Mouse (Mus musculus) inflammation-experienced regulatory T-cells, adult 6 months (primary cell): Measurements from ENCODE around the gene Fbxl19. TPM values are rescaled to one million over a fixed set of nuclear protein-coding genes. Genes with fewer than 3 reads are reported as not detected.
A peak's percentile ranks its signal among the peaks of the same experiment; 100 is the strongest.
"Not testable (repeated sequence)": the region's sequence is repeated elsewhere in the genome, so short reads cannot be mapped to it uniquely, and the experiment has no call there.

Experiments
- ATAC-seq: one replicate; pipeline ENCODE4 v1.8.0; 2017
- polyA plus RNA-seq, 3 experiments: library from polyadenylated mRNA; unstranded; fragments of 100-300 nt; shearing (Covaris generic); gene quantifications; one replicate each; pipeline ENCODE4 v1.2.1; 2017

The Fbxl19 gene
- polyA plus RNA-seq, 3 experiments from 2014 or later = 0.31 to 0.87 (median 0.84) TPM

DNA sequence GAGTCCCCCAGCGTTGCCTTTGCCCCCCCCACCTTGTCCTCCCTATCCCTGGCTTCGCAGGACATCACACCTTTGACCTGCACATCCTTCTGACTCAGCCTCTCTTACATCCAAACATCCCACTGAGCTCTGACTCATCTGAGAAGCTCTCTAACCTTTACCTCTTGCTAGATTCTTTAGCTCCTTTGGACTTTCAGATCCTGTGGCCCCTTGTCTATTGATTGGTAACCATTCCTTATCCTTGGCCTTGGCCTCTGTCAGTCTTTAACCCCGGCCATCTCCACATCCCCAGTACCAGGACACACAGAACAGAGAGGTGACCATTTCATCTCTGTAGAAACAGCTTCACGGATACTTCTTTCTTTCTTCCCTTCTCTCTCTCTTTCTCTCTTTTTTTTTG lies 14.2 kb upstream of the Fbxl19 start:
- no peak for ATAC-seq

GRCm38 (mm10) chr7:127732066-127732465 lies 12.3 kb upstream of the Fbxl19 start, which contains the start of gene Ctf2:
TSS of gene Ctf2 (minus strand) at chr7:127732166.
- ATAC-seq = not testable (repeated sequence)

DNA sequence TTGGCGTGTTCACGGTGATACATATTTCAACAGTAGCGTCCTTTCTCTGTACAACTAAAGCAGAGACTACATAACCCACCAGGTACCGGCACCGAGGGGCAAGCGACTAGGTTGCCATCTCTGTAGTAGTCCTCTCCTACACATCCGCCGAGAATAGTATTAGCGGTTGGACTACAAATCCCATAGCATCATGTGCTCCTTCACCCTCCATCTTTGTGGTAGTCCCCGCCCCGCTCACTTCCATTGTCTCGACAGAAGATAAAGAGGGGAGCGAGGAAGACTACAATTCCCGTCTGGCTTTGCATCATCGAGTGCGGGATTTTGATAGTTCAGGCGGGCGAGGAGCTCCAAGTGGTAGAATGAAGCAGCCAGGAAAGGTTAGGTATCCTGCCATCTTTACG lies 908 bp downstream of the Fbxl19 start:
- peak; percentile 97 for ATAC-seq

- peak; percentile 58 for ATAC-seq
These were observed 1.5 kb downstream of the Fbxl19 start for GRCm38 (mm10) chr7:127745652-127746493.

DNA sequence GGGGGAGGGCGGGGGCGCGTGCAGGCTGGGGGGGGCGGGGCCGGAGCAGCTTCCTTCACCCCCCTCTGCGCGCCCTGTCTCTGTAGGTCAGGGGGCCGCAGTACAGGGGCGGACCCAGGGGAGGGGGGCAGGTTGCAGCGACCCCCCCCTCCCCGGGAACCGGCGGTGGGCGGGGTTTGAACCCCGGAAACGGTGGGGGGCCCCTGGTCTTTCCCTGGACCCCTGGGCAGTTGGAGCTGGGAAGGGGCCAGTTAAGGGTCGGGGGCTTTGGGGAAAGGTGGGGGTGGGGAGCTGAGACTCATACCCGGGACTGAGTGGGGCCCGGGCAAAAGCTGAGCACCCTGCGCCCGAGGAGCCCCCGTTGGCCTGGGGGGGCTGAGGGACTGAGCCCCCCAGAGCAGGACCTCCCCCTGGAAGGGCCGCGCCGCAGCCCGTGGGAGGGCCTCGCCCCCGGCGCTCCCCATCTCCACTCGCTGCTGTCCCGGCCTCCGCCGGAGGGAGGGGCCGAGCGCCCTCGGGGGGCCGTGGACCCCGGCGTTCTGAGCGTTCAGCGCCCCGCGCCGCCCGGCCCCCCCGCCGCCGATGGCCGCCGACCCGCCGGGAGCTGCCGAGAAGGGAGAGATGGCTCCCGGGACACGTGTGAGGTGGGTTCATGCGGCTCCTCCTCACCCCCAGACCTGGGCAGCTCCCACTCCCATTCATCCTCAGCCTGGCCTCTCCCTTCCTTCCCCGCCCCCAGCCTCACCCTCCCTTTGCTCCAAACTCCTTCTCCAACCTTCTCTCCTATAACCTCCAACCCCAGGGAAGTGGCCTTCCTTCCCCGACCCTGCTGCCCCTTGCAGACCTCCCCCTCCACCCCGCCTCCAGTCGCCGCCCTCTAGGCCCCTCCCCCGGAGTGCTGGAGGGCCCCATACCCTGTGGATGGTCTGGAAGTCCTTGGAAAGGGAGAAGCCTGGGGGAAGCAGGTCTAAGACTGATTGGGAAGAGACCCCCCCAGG lies 2.5 kb downstream of the Fbxl19 start:
- no peak for ATAC-seq

DNA sequence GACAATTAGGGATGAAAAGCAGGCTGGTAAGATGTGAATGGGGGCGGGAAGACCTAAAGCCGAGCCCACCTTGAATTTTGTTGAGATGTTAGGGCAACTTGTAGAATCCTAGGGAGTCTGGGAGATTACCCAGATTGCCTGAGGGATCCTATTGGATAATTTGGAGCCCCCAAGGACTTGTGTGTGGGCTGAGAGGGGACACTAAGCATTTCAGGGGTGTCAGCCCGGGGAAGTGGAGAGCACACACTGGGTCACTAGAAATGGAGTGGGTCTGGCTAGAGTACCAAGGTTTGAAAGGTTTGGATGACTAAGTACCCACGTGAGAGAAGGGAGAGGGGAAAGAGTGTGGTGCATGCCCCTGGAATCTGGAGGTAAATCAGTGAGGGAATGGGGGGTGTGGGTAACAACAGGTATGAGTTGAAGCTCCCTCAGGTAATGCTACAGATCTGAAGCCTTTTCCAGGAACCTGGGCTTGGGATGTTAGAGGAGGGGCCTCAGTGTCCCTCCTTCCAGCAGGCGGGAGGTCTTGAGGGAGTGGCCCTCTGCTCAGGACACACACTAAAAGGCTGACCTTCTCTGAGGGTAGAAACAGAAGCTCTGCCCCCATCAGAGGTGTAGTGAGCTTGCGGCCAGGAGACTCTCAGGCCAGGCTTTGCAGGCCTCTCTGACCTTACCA lies 3.4 kb downstream of the Fbxl19 start:
- ATAC-seq = no peak

GRCm38 (mm10) chr7:127748235-127748560 lies 3.9 kb downstream of the Fbxl19 start:
- ATAC-seq = no peak

GRCm38 (mm10) chr7:127750131-127751127 lies 6.1 kb downstream of the Fbxl19 start:
- no peak for ATAC-seq

GRCm38 (mm10) chr7:127751619-127752018 lies 7.3 kb downstream of the Fbxl19 start:
- ATAC-seq = no peak

- ATAC-seq = no peak
These were observed 7.7 kb downstream of the Fbxl19 start for GRCm38 (mm10) chr7:127752069-127752468.

DNA sequence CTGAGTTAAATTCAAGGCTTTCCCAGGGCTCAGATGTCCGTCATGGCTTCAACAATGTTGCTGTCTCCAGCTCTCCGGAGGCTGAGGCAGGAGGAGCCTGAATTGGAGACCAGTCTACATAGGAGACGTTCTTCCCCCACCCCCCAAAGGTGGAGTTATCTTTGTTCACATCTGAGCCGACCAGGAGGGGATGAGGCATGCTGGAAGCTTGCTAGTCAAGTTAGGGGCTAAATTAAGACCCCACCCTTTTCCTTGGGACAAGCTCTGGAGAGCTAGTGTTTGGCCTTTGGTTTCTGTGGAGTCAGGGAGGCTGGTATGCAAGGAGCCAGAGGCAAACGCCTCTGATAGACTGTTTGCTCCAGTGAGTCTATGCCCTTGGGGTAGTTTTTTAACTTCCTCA lies 8.8 kb downstream of the Fbxl19 start:
- no peak for ATAC-seq

DNA sequence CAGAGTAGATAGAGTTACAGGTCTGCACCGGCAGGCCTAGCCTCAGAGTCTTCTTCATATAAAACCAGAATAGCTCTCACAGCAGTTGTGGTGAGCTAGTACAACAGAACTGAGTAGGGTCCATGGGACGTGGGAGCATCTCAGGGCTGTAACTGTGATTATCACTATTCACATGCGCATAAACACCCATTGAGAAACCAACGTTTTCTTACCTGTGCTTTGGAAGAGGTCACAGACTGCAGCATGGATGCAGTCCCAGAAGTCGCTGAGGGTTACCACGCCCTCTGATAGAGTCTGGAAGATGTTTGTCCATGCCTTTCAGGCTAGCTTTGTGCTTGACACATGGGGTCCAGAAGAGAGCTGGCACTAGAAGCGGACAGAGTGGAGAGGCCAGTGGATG lies 9.4 kb downstream of the Fbxl19 start:
- no peak for ATAC-seq

DNA sequence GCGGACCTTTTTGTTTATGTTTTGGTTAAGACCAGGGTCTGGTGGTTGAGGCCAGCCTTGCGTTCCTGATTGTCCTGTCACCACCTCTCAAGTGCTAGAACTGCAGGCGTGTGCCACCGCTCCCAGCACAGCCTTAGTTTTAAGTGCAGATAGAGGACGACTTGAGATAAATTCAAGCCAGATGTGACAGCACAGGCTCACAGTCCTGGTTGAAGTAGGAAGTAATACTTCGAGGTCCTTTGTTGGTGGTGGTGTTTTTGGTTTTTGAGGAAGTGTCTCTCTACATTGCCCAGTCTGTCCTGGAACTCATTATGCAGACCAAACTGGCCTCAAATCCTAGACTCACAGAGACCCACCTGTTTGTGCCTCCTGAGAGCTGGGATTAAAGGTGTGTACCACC lies 15.4 kb downstream of the Fbxl19 start:
- ATAC-seq = no peak

DNA sequence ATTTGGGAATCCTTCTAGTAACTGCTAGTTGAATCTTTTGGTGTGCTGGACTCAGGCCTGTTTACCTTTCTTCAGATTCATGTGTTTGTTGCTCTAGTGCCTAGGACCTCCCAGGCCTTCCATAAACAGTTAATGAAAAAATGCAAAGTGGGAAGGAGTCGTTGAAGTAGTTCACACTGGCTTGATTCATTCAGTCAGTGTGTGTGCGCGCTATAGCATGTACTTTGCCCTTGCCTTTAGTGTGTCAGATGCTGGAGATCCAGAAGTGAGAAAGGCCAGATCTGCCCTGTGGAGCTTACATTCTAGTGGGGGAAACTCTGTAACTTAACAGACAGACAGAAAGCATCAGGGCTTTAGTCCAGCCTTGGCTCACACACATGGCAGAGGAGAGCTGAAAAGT lies 16.1 kb downstream of the Fbxl19 start:
- no peak for ATAC-seq

GRCm38 (mm10) chr7:127761026-127761425 lies 16.7 kb downstream of the Fbxl19 start:
- ATAC-seq = no peak

GRCm38 (mm10) chr7:127763642-127764041 lies 19.3 kb downstream of the Fbxl19 start:
- no peak for ATAC-seq

- ATAC-seq = no peak
These were observed 21.4 kb downstream of the Fbxl19 start for GRCm38 (mm10) chr7:127765756-127766155.

DNA sequence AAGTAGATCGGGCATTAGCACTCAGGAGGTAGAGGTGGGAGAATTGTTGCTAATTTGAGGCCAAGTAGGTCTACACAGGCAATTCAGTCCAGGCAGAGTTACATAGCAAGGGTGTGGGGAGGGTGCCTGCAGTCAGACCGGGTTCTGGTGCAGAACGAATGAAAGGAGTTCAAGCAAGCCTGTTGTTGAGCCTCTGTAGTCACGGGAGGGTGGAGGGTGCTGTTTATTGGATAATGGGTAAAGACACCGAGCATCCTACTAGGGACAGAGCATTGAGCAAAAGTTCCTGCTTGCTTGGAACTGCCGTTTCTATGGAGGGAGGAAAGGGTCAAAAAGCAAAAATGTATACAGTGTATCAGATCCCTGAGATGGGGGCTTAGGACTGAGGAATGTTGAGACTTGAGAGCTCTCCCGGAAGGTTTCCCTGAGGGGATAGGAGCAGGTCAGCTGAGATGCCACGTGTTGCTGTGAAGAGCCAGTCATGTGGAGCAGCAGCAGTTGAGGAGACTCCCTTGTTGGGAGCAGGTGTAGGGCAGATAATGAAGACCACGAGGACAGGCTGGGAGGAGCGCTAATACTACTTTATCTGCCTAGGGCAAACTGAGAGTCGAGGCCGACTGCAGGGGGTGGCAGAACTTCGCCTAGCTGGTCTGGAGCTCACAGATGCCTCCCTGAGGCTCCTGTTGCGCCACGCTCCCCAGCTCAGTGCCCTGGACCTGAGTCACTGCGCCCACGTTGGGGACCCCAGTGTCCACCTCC lies 22.7 kb downstream of the Fbxl19 start:
- ATAC-seq = no peak

DNA sequence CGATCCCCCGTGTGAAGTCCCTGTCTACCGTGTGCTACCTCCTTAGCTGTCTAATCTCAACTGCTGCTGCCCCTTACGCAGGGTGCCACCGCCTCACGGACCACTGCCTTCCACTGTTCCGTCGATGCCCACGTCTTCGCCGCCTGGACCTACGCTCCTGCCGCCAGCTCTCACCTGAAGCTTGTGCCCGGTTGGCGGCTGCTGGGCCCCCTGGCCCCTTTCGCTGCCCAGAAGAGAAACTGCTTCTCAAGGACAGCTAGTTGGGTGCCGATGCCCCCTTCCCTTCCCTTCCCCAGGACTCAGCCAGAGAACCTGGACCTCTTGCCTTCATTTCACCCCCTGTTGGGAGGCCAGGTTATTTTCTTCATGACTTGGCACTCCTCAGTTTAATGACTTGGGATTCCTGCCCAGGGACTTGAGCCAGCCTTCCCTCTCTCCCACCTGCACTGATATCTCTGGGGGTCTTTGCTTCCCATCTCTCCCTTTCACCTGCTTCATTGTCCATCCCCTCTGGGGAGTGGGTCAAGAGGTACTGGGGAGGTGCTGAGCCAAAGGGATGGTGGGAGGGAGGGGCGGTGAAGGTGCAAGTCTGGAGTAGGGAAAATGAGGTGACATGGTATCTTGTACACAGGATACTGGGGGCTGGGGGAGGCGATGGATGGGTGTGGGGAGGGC lies 23.5 kb downstream of the Fbxl19 start:
- ATAC-seq = no peak

DNA sequence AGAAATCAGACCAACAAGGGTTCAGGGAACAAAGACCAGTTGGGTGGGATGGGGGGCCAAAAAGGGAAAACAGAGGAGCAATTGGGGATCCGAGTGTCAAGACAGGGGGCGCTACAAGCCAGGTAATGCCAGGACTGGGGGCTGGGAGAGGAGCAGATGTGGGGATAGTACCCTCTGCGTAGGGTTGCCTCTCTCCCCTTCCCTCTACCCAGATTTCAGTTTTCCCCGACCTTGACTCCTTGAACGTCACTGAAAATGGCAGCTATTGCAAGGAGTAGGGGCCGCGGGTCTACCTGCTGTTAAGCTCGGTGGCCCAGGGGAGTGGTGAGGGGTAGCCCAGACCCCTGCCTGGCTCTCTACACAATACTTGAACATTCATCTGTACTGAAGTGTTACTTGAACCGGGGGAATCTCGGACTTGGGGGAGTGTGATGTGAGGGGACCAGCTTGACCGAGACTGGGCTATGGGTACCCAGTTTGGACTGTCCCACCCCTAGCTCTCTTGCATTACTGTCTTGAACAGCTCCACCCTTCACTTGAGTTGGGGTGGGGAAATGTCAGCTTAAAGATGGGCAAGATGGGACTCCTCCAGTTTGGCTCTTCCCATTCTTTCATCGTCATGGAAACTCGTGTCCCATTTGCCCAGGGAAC lies 24.1 kb downstream of the Fbxl19 start:
- ATAC-seq = no peak
